Mouse (Mus musculus): ENCODE results near the gene Prrc2b.

Gene Prrc2b

DNA sequence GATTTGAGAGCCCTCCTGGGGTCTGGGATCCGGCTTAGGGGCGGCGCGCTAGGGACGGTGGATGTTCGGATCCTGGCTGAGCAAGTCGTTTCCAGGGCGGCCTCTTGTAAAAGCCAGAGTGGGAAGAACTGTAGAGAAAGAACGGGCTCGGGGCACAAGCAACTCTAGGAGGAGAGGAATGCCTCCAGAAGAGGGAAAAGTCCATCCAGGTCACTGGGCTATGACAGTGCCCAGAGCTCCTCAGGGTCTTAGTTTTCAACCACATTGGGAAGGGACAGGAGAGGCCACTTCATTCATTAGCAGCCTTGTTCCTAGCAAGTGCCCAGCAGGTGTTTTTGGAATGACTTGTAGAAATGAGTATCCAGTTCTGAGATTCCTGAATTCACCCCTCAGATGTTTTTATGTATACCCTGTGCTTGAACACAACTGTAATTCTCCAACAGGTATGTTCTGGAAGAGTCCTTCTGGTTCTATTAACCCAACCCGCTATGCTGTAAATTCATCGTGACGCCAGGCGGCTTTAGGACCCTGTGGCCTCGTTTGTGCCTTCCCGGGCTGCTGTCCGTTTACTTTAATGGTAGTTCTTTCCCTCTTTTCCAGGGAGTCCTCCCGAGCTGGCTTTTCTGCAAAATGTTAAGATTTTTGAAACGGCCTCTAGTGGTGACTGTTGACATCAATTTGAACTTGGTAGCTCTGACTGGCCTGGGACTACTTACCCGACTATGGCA is 86.0 kb downstream of the Prrc2b start:
- DNase-seq, result peak; percentile 39

DNA sequence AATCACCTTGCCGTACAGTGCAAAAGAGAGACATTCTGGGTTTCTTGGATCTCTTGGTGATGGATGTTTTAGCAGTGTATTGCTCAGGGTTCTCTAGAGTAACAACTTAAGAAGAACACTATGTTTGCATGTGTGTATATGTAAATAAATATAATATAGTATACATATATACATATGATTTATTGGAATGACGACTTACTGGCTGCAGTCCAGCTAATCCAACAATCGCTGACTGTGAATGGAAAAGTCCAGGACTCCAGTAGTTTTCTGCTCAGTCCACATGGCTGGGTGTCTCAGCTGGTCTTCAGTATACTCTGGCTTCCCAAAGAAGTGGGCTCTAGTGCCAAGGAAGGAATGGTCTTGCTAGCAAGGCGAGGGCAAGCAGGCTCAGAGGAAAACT is 86.7 kb downstream of the Prrc2b start:
- no peak for DNase-seq

DNA sequence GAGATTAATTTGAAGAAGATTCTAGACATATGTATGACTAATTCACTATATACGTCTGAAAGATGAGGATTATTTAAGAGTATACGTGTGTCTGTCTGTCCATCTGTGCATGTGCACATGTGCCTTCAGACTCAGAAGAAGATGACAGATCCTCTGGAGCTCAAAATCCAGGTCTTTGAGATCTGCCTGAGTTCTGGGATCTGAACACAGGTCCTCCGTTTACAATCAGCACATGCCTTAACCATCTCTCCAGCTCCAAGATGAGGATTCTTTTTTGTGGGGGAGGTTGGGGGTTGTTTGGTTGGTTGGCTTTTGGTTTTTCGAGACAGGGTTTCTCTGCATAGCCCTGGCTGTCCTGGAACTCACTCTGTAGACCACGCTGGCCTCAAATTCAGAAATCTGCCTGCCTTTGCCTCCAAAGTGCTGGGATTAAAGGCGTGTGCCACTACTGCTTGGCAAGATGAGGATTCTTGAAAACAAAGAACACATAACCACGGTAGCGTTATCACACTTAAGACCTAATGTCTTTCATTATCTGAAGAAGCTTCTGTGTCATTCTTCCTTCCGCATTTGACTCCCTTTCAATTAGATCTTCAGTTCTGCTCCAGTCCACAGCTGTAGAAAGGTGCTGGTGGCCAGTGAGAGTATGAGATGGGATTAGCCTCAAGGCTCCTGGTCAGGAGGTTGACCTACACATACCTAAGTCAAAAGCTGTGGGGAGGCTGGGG is 88.0 kb downstream of the Prrc2b start:
- no peak for DNase-seq

DNA sequence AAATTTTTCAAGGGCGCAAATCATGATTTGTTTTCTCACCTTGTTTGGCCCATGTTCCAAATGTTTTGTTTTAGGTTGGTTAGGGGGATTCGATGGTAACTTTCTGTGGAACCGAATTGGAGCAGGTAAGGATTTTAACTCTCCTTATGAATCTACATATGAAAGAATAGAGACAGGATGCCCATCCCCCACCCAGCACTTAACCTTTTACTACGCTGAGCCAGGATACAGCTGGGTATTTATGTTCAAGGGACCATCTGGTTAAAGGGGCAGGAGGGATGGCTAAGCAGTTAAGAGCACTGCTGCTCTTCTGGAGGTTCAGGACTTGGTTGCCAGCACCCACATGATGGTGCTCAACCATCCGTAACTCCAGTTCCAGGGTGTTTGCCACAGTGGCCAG is 89.7 kb downstream of the Prrc2b start:
- no peak for DNase-seq

DNA sequence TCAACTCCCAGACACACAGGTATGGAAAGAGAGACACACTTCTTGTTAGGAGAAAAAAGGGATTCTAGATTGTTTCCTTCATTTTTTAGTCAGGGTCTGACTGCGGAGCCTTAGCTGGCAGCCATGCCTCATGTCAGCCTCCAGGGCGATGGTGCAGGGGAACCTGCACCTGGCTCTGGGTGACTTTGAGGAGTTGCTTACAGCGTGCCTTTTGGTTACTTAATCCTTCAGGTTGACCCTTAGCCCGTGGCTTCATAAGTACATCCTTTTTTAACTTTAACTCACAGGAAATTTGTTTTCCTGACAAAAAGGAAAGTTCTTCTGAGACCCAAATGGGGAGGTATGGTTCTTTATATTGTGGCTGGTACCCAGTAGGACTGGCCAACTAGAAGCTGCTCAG is 92.1 kb downstream of the Prrc2b start:
- DNase-seq, result no peak

DNA sequence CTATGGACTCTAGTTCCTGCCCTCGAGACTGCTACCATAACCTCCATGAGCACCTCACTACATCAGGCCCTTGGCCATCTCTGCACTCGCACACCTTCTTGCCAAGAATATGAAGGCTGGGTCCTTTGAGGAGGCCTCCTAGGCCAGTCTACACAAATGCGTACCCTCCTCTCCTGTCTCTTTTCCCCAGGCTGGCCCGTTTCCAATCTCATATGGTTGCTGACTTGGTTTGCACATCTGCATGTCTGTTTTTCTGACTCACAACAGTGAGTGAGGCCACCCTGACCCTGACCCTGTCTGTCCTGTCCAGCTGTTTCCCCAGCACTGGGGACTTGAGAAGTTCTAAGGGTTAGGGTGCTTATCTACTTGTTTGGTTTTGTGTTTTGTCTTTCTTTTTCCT is 95.9 kb downstream of the Prrc2b start:
- no peak for DNase-seq

DNA sequence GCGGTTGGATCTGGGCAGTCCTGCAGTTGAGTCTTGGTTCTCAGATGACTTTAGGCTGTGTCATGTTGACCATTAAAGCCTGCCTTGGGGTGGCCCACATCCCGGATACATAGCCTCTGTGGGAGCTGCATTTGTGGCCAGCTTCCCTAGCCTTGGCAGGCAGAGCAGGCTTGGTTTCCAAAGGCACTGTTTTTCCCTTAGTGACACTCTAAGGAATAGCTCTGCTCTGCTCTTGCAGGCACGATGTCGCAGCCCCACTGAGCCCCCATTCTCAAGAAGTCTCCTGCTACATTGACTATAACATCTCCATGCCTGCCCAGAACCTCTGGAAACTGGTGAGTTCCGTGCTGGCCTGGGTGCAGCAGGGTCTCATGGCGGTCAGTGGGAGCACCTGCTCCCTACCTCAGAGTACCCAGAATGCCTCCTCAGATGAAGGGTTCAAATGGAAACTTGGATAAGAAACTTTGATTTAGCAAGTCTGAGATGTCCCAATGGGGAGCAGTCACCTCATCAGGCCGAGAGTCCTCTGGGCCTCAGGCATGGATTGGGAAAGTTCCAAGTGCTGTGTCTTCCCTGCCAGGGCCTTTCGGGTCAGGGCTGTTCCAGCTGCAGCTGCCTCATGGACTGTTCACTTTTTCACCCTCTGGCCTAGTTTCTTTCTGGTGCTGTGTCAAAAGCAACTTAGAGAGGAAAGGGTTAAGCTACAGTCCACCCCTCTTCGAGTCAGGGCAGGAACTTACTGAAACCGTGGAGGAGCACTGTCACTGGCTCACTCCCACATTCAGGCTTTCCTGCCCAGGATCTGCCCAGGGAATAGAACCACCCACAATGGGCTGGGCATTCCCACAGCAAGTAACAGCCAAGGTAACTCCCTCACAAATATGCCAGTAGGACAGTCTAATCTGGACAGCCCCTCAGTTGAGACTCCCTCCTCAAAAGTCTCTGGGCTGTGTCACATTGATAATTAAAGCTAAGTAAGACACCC is 97.8 kb downstream of the Prrc2b start:
- DNase-seq, result no peak

DNA sequence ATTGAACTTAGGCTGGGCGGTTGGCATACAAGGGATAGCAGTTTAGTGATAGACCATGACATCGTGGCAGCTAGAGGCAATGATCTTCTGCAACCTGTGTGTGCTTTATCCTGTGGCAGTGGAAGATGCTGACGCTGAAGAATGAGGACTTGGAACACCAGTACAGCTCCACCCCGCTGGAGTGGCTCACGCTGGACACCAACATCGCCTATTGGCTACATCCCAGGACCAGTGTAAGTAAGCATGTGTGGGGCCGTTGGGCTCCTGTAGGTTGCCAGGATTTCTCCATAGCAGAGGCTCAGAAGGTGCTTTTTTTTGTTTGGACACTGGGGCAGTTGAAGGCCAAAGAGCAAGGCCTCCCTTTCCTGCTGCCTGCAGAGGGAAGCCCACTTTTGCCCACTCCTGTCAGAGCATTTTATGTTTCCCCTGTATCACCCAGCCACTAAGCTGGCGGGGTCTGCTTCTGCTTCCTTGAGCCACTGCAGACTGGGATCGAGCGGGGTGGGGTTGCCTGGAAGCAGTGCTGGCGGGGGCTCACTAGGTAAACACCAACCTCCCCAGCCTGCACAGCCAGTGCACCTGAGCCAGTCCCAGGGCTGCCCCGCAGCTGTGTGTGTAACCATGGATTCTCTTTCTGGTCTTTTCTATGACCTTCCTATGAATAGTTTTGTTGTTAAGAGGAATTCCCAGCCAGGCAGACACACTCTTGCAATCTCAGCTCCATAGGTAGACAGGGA is 101.1 kb downstream of the Prrc2b start:
- DNase-seq, result no peak

DNA sequence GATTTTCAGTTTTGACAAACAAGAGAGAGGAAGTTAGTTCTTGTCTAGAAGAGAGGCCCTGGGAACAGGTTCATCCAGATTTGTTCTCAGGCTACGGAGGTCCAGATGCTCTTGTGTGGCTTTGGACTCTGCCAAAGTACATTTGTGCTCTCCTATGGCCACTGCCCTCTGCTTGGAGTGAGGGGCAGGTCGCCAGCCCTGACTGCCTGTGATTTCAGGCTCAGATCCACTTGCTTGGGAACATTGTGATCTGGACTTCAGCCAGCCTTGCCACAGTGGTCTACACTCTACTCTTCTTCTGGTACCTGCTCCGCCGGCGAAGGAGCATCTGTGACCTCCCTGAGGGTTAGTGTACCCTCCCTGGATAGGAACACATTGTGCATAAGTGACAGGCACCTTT is 101.8 kb downstream of the Prrc2b start:
- no peak for DNase-seq

DNA sequence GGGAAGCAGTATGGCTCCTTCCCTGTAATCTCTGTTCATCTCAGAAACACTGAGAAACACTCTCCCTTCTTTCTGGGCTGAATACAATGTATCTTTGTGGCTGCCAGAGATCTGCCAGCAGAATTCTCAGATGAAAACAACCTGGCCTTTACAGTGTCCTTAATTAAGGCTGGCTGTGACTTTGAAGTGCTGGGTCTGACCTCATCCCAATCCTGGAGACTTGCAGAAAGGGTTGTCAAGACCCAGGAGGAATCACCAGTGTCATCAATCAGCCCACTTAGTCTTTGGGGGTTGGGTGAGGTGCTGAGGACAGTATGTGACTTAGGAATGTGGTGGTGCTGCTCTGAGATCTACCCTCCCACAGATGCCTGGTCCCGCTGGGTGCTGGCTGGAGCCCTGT is 102.5 kb downstream of the Prrc2b start:
- DNase-seq, result no peak

DNA sequence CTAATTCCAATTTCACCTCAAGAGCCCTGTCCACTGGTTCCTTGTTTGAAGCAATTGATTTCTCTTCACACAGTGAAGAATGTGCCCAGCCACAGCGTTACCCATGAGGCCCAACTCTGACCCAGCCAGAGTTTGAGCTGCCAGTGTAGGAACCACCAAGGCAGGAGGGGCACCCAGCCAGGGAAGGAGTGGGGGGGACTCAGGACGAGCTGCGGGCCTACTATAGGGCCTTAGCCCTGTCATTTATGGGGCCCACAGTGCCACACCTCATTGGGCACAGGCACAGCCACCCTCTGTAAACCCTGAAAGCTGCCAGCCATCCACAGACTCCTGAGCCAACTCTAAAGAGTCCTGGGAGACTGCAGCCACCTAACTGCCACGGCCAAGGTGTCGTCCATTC is 103.7 kb downstream of the Prrc2b start:
- DNase-seq, result no peak

DNA sequence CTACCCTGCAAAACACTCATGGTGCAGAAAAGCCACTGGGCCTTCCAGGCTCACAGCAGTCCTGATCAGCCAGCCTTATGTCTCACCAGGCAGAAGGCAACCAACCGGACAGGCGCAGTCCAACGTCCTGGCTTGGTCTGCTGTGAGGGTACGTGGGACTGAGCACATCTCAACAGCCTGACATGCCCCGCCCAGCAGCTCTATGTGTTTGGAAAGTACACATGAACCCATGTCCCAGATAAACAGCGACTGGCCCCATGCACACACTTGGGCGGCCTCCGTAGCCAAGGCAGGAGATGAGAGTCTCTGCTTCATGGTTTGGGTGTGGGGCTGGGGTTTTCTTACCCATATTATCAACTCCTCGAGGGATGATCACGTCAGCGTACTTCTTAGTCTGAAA is 105.4 kb downstream of the Prrc2b start:
- DNase-seq, result no peak

DNA sequence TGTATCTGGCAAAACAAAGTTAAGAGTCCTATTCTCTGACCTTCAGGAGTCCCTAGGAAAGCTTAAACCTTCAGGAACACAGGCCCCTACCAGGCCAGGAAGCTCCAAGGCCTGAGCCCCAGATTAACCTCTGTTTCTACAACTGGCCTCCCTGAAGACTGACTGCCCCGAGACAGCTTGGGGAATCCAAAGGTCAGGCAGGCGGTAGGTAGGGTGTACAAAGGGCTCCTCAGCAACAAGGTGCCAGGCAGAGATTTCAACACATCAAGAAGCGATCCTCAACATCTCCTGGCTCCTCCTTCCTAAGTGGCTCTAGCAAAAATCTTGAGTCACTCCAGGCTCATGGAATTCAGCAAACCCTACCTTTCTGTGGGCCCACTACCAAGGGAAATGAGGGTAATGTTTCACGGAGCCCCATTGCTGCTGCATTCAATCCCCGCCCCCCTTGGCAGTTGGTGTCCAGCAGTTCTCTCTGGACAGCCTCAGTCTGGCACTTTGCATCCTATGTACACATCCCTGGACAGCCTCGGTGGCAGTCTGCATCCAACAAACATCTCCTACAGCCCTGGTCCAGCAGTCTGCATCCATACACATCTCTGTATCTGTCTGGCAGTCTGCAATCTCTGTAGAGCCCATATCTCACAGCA is 108.1 kb downstream of the Prrc2b start:
- DNase-seq, result no peak

DNA sequence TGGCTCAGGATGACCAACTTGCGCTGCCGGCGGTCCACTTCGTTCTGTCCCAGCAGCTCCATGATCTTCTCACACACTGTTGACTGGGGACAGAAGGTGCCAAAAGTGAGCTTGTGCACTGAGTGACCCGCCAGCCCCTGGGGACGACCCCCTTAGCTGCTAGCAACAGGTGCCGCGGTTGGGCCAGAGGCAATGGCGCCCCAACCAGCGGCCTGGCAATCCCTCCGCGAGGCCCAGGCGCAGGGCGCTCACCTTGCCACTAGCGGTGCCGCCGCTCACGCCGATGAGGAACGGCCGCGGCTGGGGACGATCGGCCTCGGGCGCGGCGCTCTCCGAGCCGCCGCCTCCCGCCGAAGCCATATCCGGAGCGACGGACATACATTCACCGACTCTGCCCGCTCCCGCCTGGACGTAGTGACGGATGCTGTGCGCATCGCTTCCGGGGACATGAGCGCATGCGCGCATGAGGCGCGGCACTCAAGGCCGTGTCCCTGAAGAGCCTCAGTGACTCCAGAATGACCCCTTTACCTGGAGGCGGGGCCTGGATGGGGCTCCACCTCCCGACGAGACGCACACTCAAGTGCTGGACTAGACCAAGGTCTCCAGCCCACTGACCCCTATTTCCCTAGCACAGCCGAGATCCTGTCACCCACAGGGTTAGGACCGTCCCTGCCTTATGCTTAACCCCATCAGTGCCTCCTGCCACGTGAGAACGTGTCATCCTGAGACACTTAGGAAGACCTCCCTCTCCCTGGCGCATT is 109.0 kb downstream of the Prrc2b start, which contains the start of gene Uck1:
TSS of gene Uck1 (minus strand) at position 503 of the 761 bp plus-strand sequence.
- DNase-seq, result peak; percentile 92

DNA sequence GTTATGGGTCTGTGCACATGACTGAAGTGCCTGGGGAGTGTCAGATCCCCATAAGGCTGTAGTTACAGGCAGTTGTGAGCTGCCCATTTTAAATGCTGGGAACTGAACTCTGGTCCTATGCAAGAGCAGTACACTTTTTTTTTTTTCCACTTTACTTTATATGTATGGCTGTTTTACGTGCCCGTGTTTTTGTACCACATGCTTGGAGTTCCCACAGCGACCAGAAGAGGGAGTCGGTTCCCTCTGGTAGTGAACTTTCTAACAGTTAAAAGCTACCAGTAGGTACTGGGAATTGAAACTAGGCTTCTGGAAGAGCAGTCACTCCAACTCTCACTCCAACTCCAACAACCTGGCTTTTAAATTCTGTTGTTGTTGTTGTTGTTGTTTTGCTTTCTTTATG is 109.8 kb downstream of the Prrc2b start:
- no peak for DNase-seq

DNA sequence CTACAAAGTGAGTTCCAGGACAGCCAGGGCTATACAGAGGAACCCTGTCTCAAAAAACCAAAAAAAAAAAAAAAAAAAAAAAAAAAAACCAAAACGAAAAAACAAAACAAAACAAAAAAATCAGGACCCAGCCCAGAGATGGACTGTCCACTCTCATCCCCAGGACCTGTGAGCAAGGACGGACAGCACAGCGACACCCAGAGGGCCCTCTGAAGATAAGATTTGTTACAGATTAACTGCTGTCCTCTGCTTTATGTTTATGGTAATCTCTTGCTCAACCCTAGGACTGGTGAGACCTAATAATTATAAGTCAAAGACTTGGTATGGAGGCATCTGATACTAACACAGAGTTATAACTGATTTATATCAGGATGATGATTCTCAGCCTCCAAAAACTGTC is 124.9 kb downstream of the Prrc2b start:
- no peak for DNase-seq

DNA sequence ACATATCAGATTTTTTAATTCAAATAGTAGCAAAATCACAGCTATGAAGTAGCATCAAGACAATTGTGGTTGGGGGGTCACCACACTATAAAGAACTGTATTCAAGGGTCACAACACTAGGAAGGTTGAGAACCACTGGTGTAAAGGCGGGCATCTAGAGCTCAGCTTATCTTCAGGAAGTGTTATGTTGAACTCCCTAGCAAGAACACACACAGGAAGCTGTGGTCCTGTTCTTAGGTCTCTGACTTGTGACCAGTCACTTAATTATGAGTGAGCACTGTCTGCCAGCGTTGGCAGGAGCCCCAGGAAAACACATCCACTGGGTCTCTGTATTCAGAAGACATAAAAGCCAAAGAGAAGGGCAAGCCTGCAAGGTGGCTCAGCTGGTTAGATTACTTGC is 131.4 kb downstream of the Prrc2b start:
- DNase-seq, result no peak

DNA sequence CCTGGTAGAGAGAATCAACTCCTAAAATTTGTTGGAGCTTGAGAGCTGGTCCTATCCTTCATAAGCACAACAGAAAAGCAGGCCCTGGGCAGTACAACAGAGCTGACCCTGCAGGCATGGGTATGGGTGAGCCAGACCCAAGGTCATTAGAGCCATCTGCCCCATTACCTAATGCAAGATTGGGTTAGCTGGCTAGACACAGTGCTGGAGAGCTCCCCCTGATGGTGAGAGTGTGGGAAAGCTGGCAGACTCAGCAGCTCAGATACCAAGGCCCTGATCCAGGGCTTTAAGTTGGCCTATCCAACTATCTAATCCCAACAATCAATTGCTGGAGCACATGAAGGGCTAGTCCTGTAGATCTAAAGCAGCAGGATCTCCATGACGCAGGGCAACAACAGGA is 131.8 kb downstream of the Prrc2b start:
- no peak for DNase-seq

DNA sequence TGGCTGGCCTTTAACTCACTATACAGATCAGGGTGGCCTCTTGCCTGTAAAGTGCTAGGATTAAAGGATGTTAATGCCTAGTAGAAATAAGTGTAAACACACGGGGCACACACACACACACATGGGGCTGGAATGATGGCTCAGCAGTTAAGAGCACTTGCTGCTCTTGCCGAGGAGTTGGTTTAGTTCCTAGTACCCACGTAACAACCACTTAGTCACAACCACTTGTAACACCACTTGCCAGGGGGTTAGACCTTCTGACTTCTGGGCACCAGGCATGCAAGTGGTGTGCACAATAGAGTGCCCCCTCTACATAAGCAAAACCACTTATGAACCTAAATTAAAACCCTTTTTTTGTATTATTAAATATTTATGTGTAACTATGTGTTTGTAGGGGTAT is 133.1 kb downstream of the Prrc2b start:
- no peak for DNase-seq

Data from layer of hippocampus, adult 9-11 months (tissue).